Mouse (Mus musculus): ENCODE data around the gene Foxo3. TPM values are rescaled to one million over a fixed set of nuclear protein-coding genes. Genes with fewer than 3 reads are reported as not detected.

Gene Foxo3
- polyA plus RNA-seq, 2 experiments = 15.6 to 17.6 TPM

DNA sequence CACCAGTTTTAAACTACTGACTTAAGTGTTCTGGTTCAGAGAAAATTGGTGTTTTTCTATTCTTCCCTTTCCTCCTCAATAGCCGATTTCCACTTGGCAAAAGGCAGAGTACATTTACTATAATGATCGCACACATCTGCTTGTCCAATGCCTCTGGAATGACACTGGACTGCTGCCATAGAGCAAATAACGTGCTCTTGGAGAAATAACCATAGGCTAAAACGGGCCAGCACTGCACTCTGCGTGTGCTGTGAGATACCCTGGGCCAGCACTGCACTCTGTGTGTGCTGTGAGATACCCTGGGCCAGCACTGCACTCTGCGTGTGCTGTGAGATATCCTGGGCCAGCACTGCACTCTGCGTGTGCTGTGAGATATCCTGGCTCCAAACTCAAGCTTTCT is 65.1 kb downstream of the Foxo3 start:
- Histone ChIP-seq H3K36me3 (replicated peaks; ENCODE audit: control insufficient read depth, insufficient read depth, low read depth) (peaks cover 30% of the 10 kb centered on the region), H3K9me3 (ENCODE audit: control insufficient read depth, low read length) (no peaks in the 10 kb centered on the region), H3K4me2 (ENCODE audit: low read depth) (no peak overlapping the region), H3K4me1 (replicated peaks; ENCODE audit: control insufficient read depth in 2 of 2, insufficient read depth in 2 of 2, low read length in 1 of 2) (peaks cover 11 to 14% of the 10 kb centered on the region in 2 experiments), H3K27me3 (ENCODE audit: control insufficient read depth, insufficient read depth, low read length) (no peaks in the 10 kb centered on the region), H3K27ac (no peak overlapping the region), H3K4me3 (ENCODE audit: insufficient read depth in 1 of 2, low read depth in 2 of 2, low read length in 2 of 2) (no peak overlapping the region), H3K9ac (replicated peaks) (no peak overlapping the region)
- ATAC-seq (ENCODE audit: insufficient read depth) (no peak), DNase-seq (ENCODE audit: low read depth in 3 of 3, low spot score in 3 of 3) (no peak)
- TF ChIP-seq CTCF (IDR thresholded peaks at IDR 0.05; ENCODE audit: low read depth) (no peak), EP300 (IDR thresholded peaks at IDR 0.05; ENCODE audit: low read depth) (no peak)
- WGBS (ENCODE audit: insufficient replicate concordance) = 81% methylated on average over 7 of the region's 7 CpGs

DNA sequence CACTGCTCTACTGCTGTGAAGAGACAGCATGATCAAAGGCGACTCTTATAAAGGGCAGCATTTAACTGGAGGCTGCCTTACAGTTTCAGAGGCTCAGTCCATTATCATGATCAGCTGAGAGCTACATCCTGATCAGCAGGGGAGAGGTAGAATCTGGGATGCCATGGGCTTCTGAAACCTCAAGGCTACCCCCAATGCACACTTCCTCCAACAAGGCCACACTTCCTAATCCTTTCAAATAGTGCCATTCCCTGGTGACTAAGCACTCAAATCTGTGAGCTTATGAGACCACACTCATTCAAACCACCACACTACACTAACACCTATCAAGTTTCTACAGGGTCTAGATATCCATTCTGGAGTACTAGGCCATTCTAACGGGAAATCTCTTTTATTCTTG is 65.9 kb downstream of the Foxo3 start:
- H3K36me3 ChIP-seq (replicated peaks; ENCODE audit: control insufficient read depth, insufficient read depth, low read depth) = peaks cover 26% of the 10 kb centered on the region

DNA sequence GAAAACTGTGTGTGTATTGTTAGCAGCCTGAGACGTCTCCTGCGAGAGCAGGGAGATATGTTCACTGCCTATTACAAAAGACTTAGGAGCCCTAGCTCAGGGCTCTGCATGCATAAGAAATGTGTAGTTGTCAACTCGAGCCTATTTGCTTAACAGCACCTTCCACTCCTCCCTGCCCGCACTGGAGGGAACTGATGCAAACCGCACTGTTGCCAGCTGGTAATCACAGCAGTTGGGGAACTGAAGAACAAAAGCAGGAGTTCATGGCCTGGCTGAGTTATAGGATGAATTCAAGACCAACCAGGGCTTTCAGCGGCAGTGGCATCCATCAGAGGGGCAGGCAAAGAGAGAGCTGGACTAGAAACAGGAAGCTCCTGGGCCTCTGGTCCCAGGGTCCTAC is 66.7 kb downstream of the Foxo3 start:
- no peaks in the 10 kb centered on the region for H3K9me3 ChIP-seq (ENCODE audit: control insufficient read depth, low read length)
- H3K4me3 ChIP-seq (ENCODE audit: insufficient read depth in 1 of 2, low read depth in 2 of 2, low read length in 2 of 2) = no peak overlapping the region
- H3K36me3 ChIP-seq (replicated peaks; ENCODE audit: control insufficient read depth, insufficient read depth, low read depth) = peaks cover 23% of the 10 kb centered on the region
- WGBS (ENCODE audit: insufficient replicate concordance) = 81% methylated on average over 6 of the region's 6 CpGs
- H3K27ac ChIP-seq = no peak overlapping the region
- TF ChIP-seq EP300 (IDR thresholded peaks at IDR 0.05; ENCODE audit: low read depth) (no peak), CTCF (IDR thresholded peaks at IDR 0.05; ENCODE audit: low read depth) (no peak)
- H3K4me2 ChIP-seq (ENCODE audit: low read depth) = no peak overlapping the region
- no peak overlapping the region for H3K9ac ChIP-seq (replicated peaks)
- no peaks in the 10 kb centered on the region for H3K27me3 ChIP-seq (ENCODE audit: control insufficient read depth, insufficient read depth, low read length)
- no peaks in the 10 kb centered on the region for H3K4me1 ChIP-seq (replicated peaks; ENCODE audit: control insufficient read depth in 2 of 2, insufficient read depth in 2 of 2, low read length in 1 of 2)
- DNase-seq (ENCODE audit: low read depth in 3 of 3, low spot score in 3 of 3) = no peak
- ATAC-seq (ENCODE audit: insufficient read depth) = no peak

More for the DNA sequence above, 65.9 kb downstream of the Foxo3 start:
- Histone ChIP-seq H3K4me3 (ENCODE audit: insufficient read depth in 1 of 2, low read depth in 2 of 2, low read length in 2 of 2) (no peak overlapping the region), H3K4me1 (replicated peaks; ENCODE audit: control insufficient read depth in 2 of 2, insufficient read depth in 2 of 2, low read length in 1 of 2) (peaks cover 7% of the 10 kb centered on the region in 2 experiments), H3K27me3 (ENCODE audit: control insufficient read depth, insufficient read depth, low read length) (no peaks in the 10 kb centered on the region), H3K9ac (replicated peaks) (no peak overlapping the region), H3K9me3 (ENCODE audit: control insufficient read depth, low read length) (no peaks in the 10 kb centered on the region), H3K4me2 (ENCODE audit: low read depth) (no peak overlapping the region), H3K27ac (no peak overlapping the region)
- 80% methylated on average over 2 of the region's 2 CpGs for WGBS (ENCODE audit: insufficient replicate concordance)
- TF ChIP-seq CTCF (IDR thresholded peaks at IDR 0.05; ENCODE audit: low read depth) = no peak
- no peak for TF ChIP-seq EP300 (IDR thresholded peaks at IDR 0.05; ENCODE audit: low read depth)
- DNase-seq (ENCODE audit: low read depth in 3 of 3, low spot score in 3 of 3) (no peak), ATAC-seq (ENCODE audit: insufficient read depth) (no peak)

DNA sequence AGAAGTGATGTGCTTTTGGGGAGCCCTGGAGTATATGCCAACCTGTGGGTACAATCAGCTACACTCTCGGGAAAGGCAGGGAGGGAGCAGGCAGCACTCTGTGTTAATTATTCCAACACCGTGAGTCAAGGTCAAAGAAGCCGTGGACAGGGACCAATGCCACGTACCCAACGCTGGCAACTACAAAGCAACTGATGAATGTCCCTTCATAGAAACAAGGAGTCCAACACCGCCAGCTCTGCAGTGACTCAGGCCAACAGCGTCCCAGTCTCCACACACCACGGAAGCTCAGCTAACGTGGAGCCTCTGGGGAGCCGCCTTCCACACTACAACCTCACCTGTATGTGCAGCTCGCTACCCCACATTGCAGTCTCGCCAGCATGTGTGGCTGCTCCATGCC is 68.9 kb downstream of the Foxo3 start:
- 92% methylated on average over 12 of the region's 12 CpGs for WGBS (ENCODE audit: insufficient replicate concordance)
- no peak overlapping the region for H3K4me2 ChIP-seq (ENCODE audit: low read depth)
- H3K27ac ChIP-seq = no peak overlapping the region
- H3K27me3 ChIP-seq (ENCODE audit: control insufficient read depth, insufficient read depth, low read length) = no peaks in the 10 kb centered on the region
- TF ChIP-seq EP300 (IDR thresholded peaks at IDR 0.05; ENCODE audit: low read depth) (no peak), CTCF (IDR thresholded peaks at IDR 0.05; ENCODE audit: low read depth) (no peak)
- no peak for ATAC-seq (ENCODE audit: insufficient read depth)
- H3K36me3 ChIP-seq (replicated peaks; ENCODE audit: control insufficient read depth, insufficient read depth, low read depth) = peaks cover 11% of the 10 kb centered on the region
- H3K9ac ChIP-seq (replicated peaks) = no peak overlapping the region
- DNase-seq (ENCODE audit: low read depth in 3 of 3, low spot score in 3 of 3) = no peak
- peaks cover 0 to 5% of the 10 kb centered on the region in 2 experiments; a peak in 1 of 4 replicates for H3K4me1 ChIP-seq (replicated peaks; ENCODE audit: control insufficient read depth in 2 of 2, insufficient read depth in 2 of 2, low read length in 1 of 2)
- H3K9me3 ChIP-seq (ENCODE audit: control insufficient read depth, low read length) = no peaks in the 10 kb centered on the region
- H3K4me3 ChIP-seq (ENCODE audit: insufficient read depth in 1 of 2, low read depth in 2 of 2, low read length in 2 of 2) = no peak overlapping the region

DNA sequence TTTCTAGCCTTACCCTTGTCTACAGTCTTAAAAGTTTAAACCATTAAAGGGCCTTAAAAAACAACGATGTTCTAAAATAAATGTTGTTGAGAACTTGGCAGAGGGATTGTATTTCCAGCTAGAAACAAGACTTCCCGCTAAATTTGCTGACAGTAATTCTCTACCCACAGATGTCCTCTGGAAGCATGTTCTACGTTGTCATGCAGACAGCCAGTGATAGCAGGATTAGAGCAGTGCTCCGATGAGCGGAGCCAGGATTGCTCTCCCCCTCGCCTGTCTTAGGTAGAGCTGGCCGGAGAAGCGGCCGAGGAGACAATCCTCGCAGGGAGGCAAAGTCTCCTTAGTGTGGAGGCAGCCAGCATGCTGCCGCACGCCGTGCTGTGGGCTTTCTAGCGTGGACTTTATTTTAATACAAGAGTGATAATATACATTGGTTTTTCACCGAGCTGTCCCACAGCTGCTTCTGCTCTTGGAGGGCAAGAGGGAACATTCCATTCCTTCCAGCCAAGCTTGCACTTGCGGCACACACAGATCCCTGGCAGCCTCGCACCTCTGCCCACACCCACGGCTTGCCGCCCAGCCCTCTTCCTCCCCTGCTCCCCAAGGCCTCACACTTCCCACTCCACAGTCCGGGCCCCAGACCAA is 71.7 kb downstream of the Foxo3 start:
- ATAC-seq (ENCODE audit: insufficient read depth) (no peak), DNase-seq (ENCODE audit: low read depth in 3 of 3, low spot score in 3 of 3) (no peak)
- Histone ChIP-seq H3K4me1 (replicated peaks; ENCODE audit: control insufficient read depth in 2 of 2, insufficient read depth in 2 of 2, low read length in 1 of 2) (peaks cover 7 to 17% of the 10 kb centered on the region in 2 experiments), H3K36me3 (replicated peaks; ENCODE audit: control insufficient read depth, insufficient read depth, low read depth) (peaks cover 9% of the 10 kb centered on the region), H3K9me3 (ENCODE audit: control insufficient read depth, low read length) (no peaks in the 10 kb centered on the region), H3K4me3 (ENCODE audit: insufficient read depth in 1 of 2, low read depth in 2 of 2, low read length in 2 of 2) (no peak overlapping the region), H3K27me3 (ENCODE audit: control insufficient read depth, insufficient read depth, low read length) (no peaks in the 10 kb centered on the region), H3K27ac (no peak overlapping the region), H3K9ac (replicated peaks) (no peak overlapping the region), H3K4me2 (ENCODE audit: low read depth) (no peak overlapping the region)
- WGBS (ENCODE audit: insufficient replicate concordance) = 84% methylated on average over 20 of the region's 20 CpGs
- TF ChIP-seq EP300 (IDR thresholded peaks at IDR 0.05; ENCODE audit: low read depth) = no peak
- TF ChIP-seq CTCF (IDR thresholded peaks at IDR 0.05; ENCODE audit: low read depth) = no peak

All from liver, embryonic 14.5 days (tissue).